Mouse (Mus musculus) midbrain, embryonic 11.5 days (tissue): Measurements from ENCODE around the gene Cx3cr1. TPM values are rescaled to one million over a fixed set of nuclear protein-coding genes. Genes with fewer than 3 reads are reported as not detected.

Experiments used
- ATAC-seq: fragments of 200-750 bp; cut with Nextera tagmentation; 2 replicates; pipeline ENCODE4 v1.8.0; 2017; ENCODE audit warnings: moderate TSS enrichment, moderate library complexity; ENCODE audit not compliant: low FRiP score
- DNase-seq: peaks from one replicate; pipeline ENCODE4 v3.0.0; 2015; ENCODE audit warnings: low spot score; ENCODE audit errors: missing footprints
- H3K27ac ChIP-seq: fragments of 300-500 bp; sonication (generic); 2 replicates; pipeline ENCODE4 v1.5.1; 2014; ENCODE audit warnings: low read depth, low read length
- H3K27me3 ChIP-seq: fragments of 300-500 bp; sonication (generic); 2 replicates; pipeline ENCODE4 v1.6.1; 2014; ENCODE audit warnings: mild to moderate bottlenecking, low read length, moderate library complexity, mixed read lengths; ENCODE audit not compliant: control insufficient read depth, insufficient read depth
- H3K36me3 ChIP-seq: fragments of 300-500 bp; sonication (generic); 2 replicates; pipeline ENCODE4 v1.6.1; 2014; ENCODE audit warnings: mild to moderate bottlenecking, low read length, moderate library complexity, mixed read lengths; ENCODE audit not compliant: control insufficient read depth, insufficient read depth
- H3K4me1 ChIP-seq: fragments of 300-500 bp; sonication (generic); 2 replicates; pipeline ENCODE4 v1.6.1; 2014; ENCODE audit warnings: low read length; ENCODE audit not compliant: control insufficient read depth, insufficient read depth
- H3K4me2 ChIP-seq: fragments of 300-500 bp; sonication (generic); 2 replicates; pipeline ENCODE4 v1.6.1; 2014; ENCODE audit warnings: mild to moderate bottlenecking, moderate library complexity
- H3K4me3 ChIP-seq: fragments of 300-500 bp; sonication (generic); 2 replicates; pipeline ENCODE4 v1.5.1; 2014; ENCODE audit warnings: low read depth, low read length
- H3K9ac ChIP-seq: fragments of 300-500 bp; sonication (generic); 2 replicates; pipeline ENCODE4 v1.6.1; 2014; ENCODE audit warnings: low read length
- H3K9me3 ChIP-seq: fragments of 300-500 bp; sonication (generic); 2 replicates; pipeline ENCODE4 v1.6.1; 2016; ENCODE audit warnings: low read length; ENCODE audit not compliant: control insufficient read depth
- WGBS: fragments of 180-500 bp; shearing (Covaris S2); extraction: QIAGEN DNeasy Blood & Tissue Kit; methylation state at CpG from one replicate; pipeline ENCODE4 v1.1.7; 2014; 5-methylcytosine and 5-hydroxymethylcytosine counted together
- polyA plus RNA-seq: library from polyadenylated mRNA; unstranded; fragments of >200 nt; fragmentation: Nextera tagmentation; extraction: Ambion mirVana; gene quantifications from 2 replicates; pipeline ENCODE4 v1.2.1, GENCODE M21; 2014

Gene Cx3cr1
- polyA plus RNA-seq, 1 experiment from 2014 or later, result 2.9 TPM

- peak; percentile 88 for DNase-seq
- Histone ChIP-seq H3K9me3 (no peaks in the 10 kb centered on the region), H3K36me3 (peaks cover 3% of the 10 kb centered on the region; the same call in 1 of the 2 replicates), H3K4me3 (no peak overlapping the region), H3K4me2 (no peak overlapping the region), H3K4me1 (no peaks in the 10 kb centered on the region), H3K27ac (no peak overlapping the region), H3K9ac (no peak overlapping the region), H3K27me3 (no peaks in the 10 kb centered on the region)
- 92% methylated on average over 27 of the region's 27 CpGs for WGBS
- ATAC-seq, result no peak
Observed at GRCm38 (mm10) chr9:119973869-119974520, 95.7 kb downstream of the Cx3cr1 start.

GRCm38 (mm10) chr9:119973281-119973680 lies 96.4 kb downstream of the Cx3cr1 start:
- no peak for ATAC-seq
- H3K36me3 ChIP-seq, result peaks cover 3% of the 10 kb centered on the region; the same call in 1 of the 2 replicates
- WGBS, result 94% methylated on average over 23 of the region's 23 CpGs

GRCm38 (mm10) chr9:119972582-119972981 lies 97.1 kb downstream of the Cx3cr1 start:
- Histone ChIP-seq H3K27ac (no peak overlapping the region), H3K36me3 (peaks cover 3% of the 10 kb centered on the region; the same call in 1 of the 2 replicates), H3K4me3 (no peak overlapping the region), H3K9me3 (no peaks in the 10 kb centered on the region), H3K4me2 (no peak overlapping the region), H3K4me1 (no peaks in the 10 kb centered on the region), H3K9ac (no peak overlapping the region), H3K27me3 (no peaks in the 10 kb centered on the region)
- WGBS, result 89% methylated on average over 12 of the region's 12 CpGs
- DNase-seq (no peak), ATAC-seq (no peak)

More at GRCm38 (mm10) chr9:119973281-119973680, 96.4 kb downstream of the Cx3cr1 start:
- Histone ChIP-seq H3K4me3 (no peak overlapping the region), H3K9me3 (no peaks in the 10 kb centered on the region), H3K9ac (no peak overlapping the region), H3K27ac (no peak overlapping the region), H3K4me2 (no peak overlapping the region), H3K27me3 (no peaks in the 10 kb centered on the region), H3K4me1 (no peaks in the 10 kb centered on the region)
- no peak for DNase-seq

GRCm38 (mm10) chr9:119972166-119972565 lies 97.5 kb downstream of the Cx3cr1 start:
- Histone ChIP-seq H3K27me3 (no peaks in the 10 kb centered on the region), H3K9me3 (no peaks in the 10 kb centered on the region), H3K4me1 (no peaks in the 10 kb centered on the region), H3K27ac (no peak overlapping the region), H3K9ac (no peak overlapping the region), H3K4me2 (no peak overlapping the region), H3K36me3 (peaks cover 3% of the 10 kb centered on the region; the same call in 1 of the 2 replicates), H3K4me3 (no peak overlapping the region)
- DNase-seq (peak; percentile 2), ATAC-seq (no peak)
- 94% methylated on average over 10 of the region's 10 CpGs for WGBS

- DNase-seq (peak; percentile 62), ATAC-seq (no peak)
- Histone ChIP-seq H3K4me3 (no peak overlapping the region), H3K9ac (no peak overlapping the region), H3K36me3 (peaks cover 3% of the 10 kb centered on the region; the same call in 1 of the 2 replicates), H3K4me1 (no peaks in the 10 kb centered on the region), H3K9me3 (no peaks in the 10 kb centered on the region), H3K27ac (no peak overlapping the region), H3K27me3 (no peaks in the 10 kb centered on the region), H3K4me2 (no peak overlapping the region)
- WGBS, result 93% methylated on average over 7 of the region's 7 CpGs
Observed at GRCm38 (mm10) chr9:119970763-119971656, 98.7 kb downstream of the Cx3cr1 start.

- peak; percentile 87 for DNase-seq
- Histone ChIP-seq H3K4me2 (no peak overlapping the region), H3K9me3 (no peaks in the 10 kb centered on the region), H3K9ac (no peak overlapping the region), H3K4me1 (no peaks in the 10 kb centered on the region), H3K36me3 (peaks cover 3% of the 10 kb centered on the region; the same call in 1 of the 2 replicates), H3K4me3 (no peak overlapping the region), H3K27me3 (no peaks in the 10 kb centered on the region), H3K27ac (no peak overlapping the region)
- WGBS, result 37% methylated on average over 6 of the region's 6 CpGs
- no peak for ATAC-seq
Observed at GRCm38 (mm10) chr9:119970221-119970620, 99.5 kb downstream of the Cx3cr1 start.

GRCm38 (mm10) chr9:119969811-119970210 lies 99.9 kb downstream of the Cx3cr1 start:
- peaks cover 3% of the 10 kb centered on the region; the same call in 1 of the 2 replicates for H3K36me3 ChIP-seq
- no peak overlapping the region for H3K27ac ChIP-seq
- H3K27me3 ChIP-seq, result no peaks in the 10 kb centered on the region
- H3K9me3 ChIP-seq, result no peaks in the 10 kb centered on the region
- DNase-seq, result peak; percentile 8
- no peak overlapping the region for H3K4me3 ChIP-seq
- H3K4me1 ChIP-seq, result no peaks in the 10 kb centered on the region
- WGBS, result 81% methylated on average over 7 of the region's 7 CpGs
- H3K9ac ChIP-seq, result no peak overlapping the region
- no peak for ATAC-seq
- no peak overlapping the region for H3K4me2 ChIP-seq

GRCm38 (mm10) chr9:119966221-119966910 lies 103.3 kb downstream of the Cx3cr1 start:
- ATAC-seq, result no peak

More at GRCm38 (mm10) chr9:119966221-119966910, 103.3 kb downstream of the Cx3cr1 start:
- H3K9ac ChIP-seq, result no peak overlapping the region
- DNase-seq, result no peak
- peaks cover 3% of the 10 kb centered on the region; the same call in 1 of the 2 replicates for H3K4me1 ChIP-seq
- H3K4me3 ChIP-seq, result no peak overlapping the region
- no peak overlapping the region for H3K27ac ChIP-seq
- no peak overlapping the region for H3K4me2 ChIP-seq
- H3K9me3 ChIP-seq, result no peaks in the 10 kb centered on the region
- H3K36me3 ChIP-seq, result no peaks in the 10 kb centered on the region
- no peaks in the 10 kb centered on the region for H3K27me3 ChIP-seq
- 86% methylated on average over 26 of the region's 26 CpGs for WGBS
